Mouse (Mus musculus) spleen, adult 18-20 months (tissue): ENCODE results near the gene Syce2.
"Not testable (repeated sequence)": the region's sequence is repeated elsewhere in the genome, so short reads cannot be mapped to it uniquely, and the experiment has no call there.

Experiments
- DNase-seq, 2 experiments: peaks; one replicate each; pipeline ENCODE4 v3.0.0; 2022; ENCODE audit warnings: mixed read lengths in 2 of 2

Gene Syce2

GRCm38 (mm10) chr8:84902920-84903661, 31.2 kb downstream of the Syce2 start:
- peak; percentile 83 to 95 for DNase-seq

- DNase-seq = no peak
Observed at GRCm38 (mm10) chr8:84904351-84904750, 32.4 kb downstream of the Syce2 start.

- DNase-seq = no peak
Observed at GRCm38 (mm10) chr8:84907037-84907436, 35.1 kb downstream of the Syce2 start.

DNA sequence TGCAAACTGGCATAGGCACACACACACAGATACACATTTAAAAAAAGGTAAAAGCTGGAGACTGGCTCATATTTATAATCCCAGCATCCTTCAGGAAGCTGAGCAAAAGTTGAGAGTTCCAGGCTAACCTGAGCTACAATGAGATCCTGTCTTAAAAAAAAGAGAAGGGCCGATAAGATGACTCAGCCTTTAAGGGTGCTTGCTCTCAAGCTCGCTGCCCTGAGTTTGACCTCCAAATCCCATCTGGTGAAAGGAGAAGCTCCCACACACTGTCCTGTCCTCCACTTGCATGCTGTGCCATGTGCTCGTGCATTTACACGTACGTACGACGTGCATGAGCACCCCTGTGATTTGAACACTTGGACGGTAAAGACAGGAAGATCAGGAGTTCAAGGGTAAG, 35.6 kb downstream of the Syce2 start:
- DNase-seq = no peak

GRCm38 (mm10) chr8:84907979-84908378, 36.1 kb downstream of the Syce2 start:
- DNase-seq = not testable (repeated sequence)

GRCm38 (mm10) chr8:84908421-84909161, 36.7 kb downstream of the Syce2 start, which contains the start of gene Dnase2a:
Gene Dnase2a, plus strand, starts transcription at chr8:84908560.
- DNase-seq = peak; percentile 95 to 97

DNA sequence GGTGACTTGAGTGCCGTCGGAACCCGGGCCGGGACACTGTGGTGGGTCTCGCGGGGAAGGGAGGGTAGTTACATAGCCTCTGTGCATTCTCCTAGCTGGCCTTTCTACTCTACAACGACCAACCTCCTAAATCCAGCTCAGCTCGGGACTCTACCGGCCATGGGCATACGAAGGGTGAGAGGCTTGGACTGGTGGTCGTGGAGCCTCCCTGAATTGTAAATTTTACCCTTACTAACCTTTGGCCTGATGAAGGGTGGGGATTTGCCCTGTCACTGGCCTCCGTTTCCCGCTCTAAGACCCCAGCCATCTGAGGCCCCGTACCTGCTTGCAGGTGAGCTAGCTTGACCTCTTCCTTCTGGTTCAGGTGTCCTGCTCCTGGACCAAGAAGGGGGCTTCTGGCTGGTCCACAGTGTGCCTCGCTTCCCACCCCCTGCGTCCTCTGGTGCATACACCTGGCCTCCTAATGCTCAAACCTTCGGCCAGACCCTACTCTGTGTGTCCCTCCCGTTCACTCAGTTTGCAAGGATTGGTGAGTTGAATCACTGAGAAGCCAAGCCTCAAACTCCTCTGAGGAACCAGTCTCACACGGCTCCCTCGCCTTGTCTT, 37.4 kb downstream of the Syce2 start:
- no peak for DNase-seq

DNA sequence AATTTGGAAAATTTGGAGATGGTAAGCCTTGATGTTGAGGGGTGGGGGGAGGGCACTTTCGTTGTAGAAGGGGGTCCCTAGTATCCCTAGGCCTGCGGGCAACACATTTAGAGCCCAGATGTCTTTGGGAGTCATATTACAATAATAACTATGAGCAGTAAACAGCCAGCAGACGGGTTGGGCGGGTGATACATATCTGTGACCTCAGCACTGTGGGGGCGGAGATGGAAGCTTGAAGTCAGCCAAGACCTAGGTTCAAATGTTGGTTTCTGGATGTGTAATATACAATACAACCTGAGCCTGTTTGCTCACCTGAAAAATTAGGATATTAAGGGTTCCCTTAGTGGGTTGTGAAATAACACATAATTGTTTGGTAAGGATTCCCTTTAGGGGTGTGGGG, 38.0 kb downstream of the Syce2 start:
- DNase-seq = no peak

DNA sequence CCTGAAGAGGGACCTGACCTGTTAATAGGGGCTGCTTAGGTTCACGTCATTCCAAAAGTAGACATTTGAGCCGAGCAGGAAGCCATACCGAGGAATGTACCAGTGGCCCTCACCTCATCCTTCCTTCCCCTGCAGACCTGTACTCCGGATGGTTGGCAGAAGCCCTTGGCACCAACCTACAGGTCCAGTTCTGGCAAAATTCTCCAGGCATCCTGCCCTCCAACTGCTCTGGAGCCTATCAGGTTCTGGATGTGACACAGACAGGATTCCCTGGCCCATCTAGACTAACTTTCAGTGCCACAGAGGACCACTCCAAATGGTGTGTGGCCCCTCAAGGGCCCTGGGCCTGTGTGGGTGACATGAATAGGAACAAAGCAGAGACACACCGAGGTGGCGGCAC, 38.6 kb downstream of the Syce2 start:
- no peak for DNase-seq

DNA sequence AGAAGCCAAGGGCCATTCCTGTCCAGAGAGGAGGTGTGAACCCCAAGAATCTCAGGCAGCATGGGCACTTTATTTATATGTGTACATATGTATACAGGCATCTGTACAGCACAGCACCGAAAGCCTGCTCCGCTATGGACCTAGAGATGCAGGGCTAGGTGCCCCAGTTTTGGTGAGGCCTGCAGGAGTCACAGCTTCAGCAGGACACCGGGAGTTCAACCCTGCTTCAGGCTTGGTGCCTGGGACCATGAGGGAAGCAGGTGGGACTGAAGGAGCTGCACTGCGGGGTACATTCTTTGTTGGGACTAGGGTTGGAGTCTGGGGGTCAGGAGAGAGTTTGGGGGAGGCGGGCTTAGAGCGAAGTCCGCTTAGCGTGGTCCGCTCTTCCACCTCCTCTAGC, 39.9 kb downstream of the Syce2 start:
- no peak for DNase-seq

DNA sequence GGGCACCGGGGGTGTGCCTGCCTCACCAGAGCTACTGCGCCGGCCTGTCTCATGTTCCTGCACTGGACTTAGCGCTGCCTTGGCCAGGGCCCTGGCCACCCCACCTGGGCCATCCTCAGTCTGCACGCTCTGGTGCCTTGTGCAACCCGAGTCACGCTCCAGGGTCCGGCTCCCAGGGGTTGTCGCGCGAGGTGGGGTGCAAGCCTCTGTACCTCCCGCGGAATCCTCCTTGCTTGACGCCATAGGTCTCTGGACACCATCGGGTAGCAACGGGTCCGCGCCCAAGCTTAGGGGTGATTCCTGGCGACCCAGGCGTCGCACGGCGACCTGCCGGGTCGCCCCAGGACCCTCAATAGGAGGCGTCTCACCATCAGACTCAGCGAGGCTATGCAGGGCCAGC, 40.5 kb downstream of the Syce2 start:
- DNase-seq = no peak

DNA sequence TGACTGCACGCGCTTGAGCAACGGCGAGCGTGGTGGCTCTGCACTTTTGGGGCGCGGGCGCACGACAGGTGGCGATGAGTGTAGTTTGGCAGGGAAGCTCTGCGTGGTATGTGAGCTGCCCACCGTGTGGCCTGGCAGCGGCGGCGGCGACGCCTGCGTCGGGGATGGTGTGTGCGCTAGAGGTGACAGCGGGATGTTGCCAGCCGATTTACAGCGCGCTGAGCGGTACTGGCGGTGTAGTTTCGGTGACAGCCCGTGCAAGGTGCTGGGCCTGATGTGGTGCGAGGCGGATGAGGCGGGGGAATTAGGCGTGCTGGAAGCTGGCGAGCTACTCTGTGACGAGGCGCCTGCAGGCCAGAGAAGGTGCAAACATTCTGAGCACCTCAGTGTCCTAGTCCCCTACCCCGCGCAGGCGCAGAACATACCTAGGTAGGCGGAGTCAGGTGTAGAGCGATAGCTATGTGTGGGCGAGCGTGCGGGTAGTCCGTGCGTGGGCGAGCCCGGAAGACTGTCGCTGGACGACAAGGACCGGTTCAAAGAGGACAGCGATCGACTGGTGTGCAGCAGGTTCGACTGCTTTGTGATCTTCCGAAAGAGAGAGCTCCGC, 41.1 kb downstream of the Syce2 start:
- peak; percentile 84 to 85 for DNase-seq

DNA sequence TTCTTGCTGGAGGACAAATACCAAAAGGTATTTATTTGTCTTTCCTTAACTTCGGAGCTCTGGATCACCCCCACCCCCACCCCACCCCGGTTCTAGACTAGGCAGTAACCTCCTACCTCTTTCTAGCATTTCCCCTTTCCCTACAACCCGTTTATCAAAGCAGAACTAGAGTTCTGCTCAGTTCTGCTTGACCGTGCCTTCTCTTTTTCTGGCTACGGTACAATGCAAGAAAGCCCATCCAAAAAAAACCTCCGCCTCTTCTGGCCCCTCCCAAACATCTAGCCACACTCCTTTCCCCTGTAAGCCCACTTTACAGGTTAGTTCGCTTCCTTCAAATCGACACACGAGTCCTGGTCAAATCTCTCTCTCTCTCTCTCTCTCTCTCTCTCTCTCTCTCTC, 41.6 kb downstream of the Syce2 start:
- DNase-seq = peak in 1 of 2 experiments; percentile 33

DNA sequence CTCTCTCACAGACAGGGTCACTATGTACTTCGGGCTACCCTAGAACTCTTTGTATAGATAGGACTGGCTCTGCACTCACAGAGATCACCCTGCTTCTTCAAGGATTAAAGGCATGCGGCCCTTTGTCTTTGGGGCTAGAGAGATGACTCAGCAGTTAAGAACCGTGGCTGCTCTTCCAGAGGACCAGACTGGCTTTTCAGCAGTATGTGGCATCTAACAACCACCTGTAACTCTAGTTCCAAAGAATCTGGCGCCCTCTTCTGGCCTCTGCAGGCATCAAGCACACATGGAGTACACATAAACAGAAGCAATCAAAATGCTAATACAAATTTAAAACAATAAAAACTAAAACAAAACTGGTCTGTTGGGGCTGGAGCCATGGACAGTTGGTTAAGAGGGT, 42.0 kb downstream of the Syce2 start:
- peak in 1 of 2 experiments; percentile 54 for DNase-seq

DNA sequence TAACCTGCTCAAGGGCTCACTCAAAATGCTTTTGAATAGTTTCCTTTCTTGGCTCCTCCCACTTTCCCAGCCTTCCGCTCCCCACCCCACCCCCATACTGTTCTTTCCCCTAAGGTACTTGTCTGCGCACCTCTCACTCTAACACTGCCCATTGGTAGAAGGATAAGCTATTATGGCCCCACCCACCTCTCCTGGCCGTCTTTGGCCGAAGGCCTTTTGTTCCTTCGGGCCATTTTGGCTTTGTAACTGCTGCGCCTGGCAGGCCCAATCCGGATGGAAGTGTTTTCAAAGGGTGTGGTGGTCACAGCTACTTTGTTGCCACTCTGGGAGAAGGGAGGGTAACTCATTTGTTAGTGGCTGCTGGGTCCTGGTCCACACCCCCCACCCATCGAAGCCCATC, 43.4 kb downstream of the Syce2 start:
- no peak for DNase-seq

DNA sequence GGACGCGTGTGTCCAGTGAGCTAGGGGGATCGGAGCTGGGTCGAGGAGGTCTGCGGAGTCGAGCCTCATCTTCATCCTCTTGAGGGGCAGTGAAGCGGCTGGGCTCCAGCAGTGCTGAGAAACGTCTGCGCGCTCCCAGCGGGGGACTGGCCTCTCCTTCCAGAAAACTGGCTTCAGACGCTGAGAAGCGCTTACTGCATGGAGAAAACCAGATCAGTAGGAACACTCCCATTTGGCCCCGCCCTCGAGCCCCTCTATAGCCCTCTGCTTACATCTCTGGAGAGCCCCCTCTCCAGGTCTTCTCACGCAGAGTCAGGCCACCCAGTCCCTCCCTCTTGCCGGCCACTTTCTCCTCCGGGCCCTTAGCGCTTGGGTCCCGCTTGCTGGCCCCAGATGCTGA, 45.9 kb downstream of the Syce2 start:
- no peak for DNase-seq

DNA sequence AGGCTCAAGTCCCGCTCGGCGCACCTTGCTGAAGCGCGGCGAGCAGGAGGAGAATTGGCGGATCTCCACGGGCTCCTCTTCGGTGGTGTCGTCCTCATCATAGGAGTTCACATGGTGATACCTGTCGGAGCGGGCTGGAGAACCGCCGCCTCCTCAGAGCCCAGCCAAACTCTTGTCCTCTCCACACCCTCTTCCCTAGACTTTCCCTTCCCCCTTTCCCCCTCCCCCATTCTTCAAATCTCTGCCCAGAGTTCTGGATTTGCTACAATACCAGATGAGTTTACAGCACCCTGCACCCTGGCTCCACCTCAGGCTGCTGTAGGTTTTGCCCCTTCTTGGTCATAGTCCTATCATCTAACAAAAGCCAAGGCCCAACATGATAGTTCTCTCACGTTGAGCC, 46.7 kb downstream of the Syce2 start:
- DNase-seq = no peak

DNA sequence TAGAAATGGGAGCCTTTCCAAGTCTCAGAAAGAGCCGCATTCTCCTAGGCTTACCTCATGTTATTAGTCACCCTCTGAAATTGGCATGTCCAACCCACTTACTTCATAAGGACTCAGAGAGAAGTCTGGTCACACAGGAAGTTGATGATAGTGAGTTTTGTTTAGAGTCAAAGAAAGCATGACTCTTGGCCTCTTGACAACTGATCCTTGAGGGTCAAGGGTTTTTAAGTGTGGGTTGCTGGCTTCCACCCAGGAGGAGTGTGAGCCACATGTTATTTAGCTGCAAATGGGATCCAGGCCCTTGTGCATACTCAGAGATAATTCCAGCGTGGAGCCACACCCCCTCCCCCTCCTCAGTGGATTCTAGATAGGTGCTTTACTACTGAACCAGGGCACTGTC, 49.7 kb downstream of the Syce2 start:
- DNase-seq = no peak

- no peak for DNase-seq
Observed at GRCm38 (mm10) chr8:84925557-84925956, 53.6 kb downstream of the Syce2 start.

GRCm38 (mm10) chr8:84927513-84927912, 55.6 kb downstream of the Syce2 start:
- no peak for DNase-seq

DNA sequence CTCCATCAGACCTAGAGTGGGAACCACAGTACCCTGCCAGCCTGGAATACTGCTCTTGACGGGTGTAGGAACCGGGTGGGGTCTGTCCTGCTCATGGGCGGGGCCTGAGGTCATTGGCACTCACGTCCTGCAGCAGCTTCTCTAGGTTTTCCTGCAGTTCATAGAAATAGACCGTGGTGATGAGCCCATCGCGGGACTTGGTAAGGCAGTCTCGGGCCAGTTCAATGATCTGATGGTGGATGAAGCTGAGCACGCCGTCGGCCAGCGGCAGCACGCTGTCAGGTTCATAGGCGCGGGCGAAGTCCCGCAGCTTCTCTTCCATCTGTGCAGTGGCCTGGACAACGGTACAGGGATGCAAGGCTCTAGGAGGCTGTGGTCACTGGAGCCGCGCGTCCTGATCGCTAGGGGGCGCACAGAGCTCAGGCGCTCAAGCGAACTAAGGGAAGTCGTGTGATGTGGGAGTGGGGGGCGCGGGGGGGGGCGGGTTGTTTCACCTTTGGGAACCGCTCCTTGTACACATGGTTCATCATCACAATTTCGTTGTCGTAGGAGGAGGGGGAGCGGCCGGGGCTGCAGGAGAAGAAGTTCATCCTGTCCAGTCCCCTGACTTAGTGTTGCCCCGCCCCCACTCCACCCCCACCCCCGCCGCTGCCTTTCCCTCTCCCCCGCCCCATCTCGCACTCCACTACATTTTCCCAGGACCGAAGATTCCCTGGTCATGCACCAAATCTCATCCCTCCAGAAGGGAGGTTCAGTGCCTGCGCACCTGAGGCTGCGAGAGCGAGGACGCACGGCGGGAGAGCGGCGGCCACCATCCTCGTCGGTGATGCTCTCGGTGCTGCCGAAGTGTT, 56.8 kb downstream of the Syce2 start:
- DNase-seq = peak in 1 of 2 experiments; percentile 68

DNA sequence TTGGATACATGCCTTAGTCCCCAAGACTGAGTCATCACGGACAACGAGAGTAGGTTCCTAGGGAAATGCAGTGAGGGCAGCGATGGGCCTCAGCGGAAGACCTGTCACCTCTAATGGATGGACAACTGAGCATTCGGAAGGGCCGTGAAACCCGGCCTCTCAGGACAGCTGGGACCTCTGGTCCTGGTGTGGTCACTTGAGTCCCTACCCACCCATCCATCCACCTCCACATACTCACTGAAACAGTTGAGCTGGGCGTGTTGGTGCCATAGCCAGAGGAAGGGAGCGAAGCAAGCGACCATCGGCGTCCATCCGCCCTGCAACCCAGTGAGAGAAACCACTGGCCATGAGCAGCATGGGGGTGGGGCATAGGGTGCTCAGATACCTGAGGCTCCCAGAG, 58.7 kb downstream of the Syce2 start:
- DNase-seq = no peak
